Mouse (Mus musculus) spleen, postnatal 4 days (tissue): ENCODE results near the gene U2af2.
A peak's percentile ranks its signal among the peaks of the same experiment; 100 is the strongest.
"Not testable (repeated sequence)": the region's sequence is repeated elsewhere in the genome, so short reads cannot be mapped to it uniquely, and the experiment has no call there.

ENCODE experiments used
- DNase-seq, 2 experiments: peaks; one replicate each; pipeline ENCODE4 v3.0.0; 2022; ENCODE audit warnings: low spot score in 2 of 2

The U2af2 gene

GRCm38 (mm10) chr7:5061774-5062359 is at the start of gene U2af2:
Gene U2af2 (plus strand): TSS chr7:5062143.
- peak; percentile 95 to 99 for DNase-seq

- DNase-seq, result no peak
Observed at GRCm38 (mm10) chr7:5012681-5013513, 49.0 kb upstream of the U2af2 start.

GRCm38 (mm10) chr7:5014251-5015117 is 47.5 kb upstream of the U2af2 start, which contains the start of the genes Zfp524 and Fiz1:
Gene Zfp524 (plus strand): TSS chr7:5014415.
Gene Fiz1 (minus strand): TSS chr7:5014697.
- DNase-seq, result peak; percentile 96 to 97

GRCm38 (mm10) chr7:5015118-5016001 is 46.6 kb upstream of the U2af2 start, which contains the start of gene Gm44973:
Gene Gm44973 (plus strand): TSS chr7:5015496.
- DNase-seq, result peak; percentile 88 to 94

GRCm38 (mm10) chr7:5016057-5016456 is 45.9 kb upstream of the U2af2 start:
- DNase-seq, result no peak

GRCm38 (mm10) chr7:5016920-5017319 is 45.0 kb upstream of the U2af2 start:
- no peak for DNase-seq

GRCm38 (mm10) chr7:5017352-5017751 is 44.6 kb upstream of the U2af2 start:
- DNase-seq, result peak in 1 of 2 experiments; percentile 72

GRCm38 (mm10) chr7:5017931-5018330 is 44.0 kb upstream of the U2af2 start:
- no peak for DNase-seq

GRCm38 (mm10) chr7:5019576-5019975 is 42.4 kb upstream of the U2af2 start:
- DNase-seq, result not testable (repeated sequence)

GRCm38 (mm10) chr7:5020000-5020681 is 41.8 kb upstream of the U2af2 start, which contains the start of the genes Zfp865 and Ccdc106:
Gene Zfp865 (plus strand): TSS chr7:5020376.
Gene Ccdc106 (plus strand): TSS chr7:5020553.
- peak; percentile 98 to 99 for DNase-seq

GRCm38 (mm10) chr7:5020685-5021084 is 41.3 kb upstream of the U2af2 start:
- DNase-seq, result peak in 1 of 2 experiments; percentile 73

- DNase-seq, result no peak
Observed at GRCm38 (mm10) chr7:5021197-5021596, 40.7 kb upstream of the U2af2 start.

GRCm38 (mm10) chr7:5029543-5029942 is 32.4 kb upstream of the U2af2 start:
- DNase-seq, result no peak

GRCm38 (mm10) chr7:5029946-5030345 is 32.0 kb upstream of the U2af2 start:
- no peak for DNase-seq

- DNase-seq, result no peak
Observed at GRCm38 (mm10) chr7:5030554-5031275, 31.2 kb upstream of the U2af2 start.

GRCm38 (mm10) chr7:5031496-5031895 is 30.4 kb upstream of the U2af2 start:
- DNase-seq, result no peak

GRCm38 (mm10) chr7:5033818-5034217 is 28.1 kb upstream of the U2af2 start, which contains the start of gene 4632433K11Rik:
Gene 4632433K11Rik (plus strand): TSS chr7:5034118.
- DNase-seq, result no peak

- peak in 1 of 2 experiments; percentile 51 for DNase-seq
Observed at GRCm38 (mm10) chr7:5035628-5036027, 26.3 kb upstream of the U2af2 start.

GRCm38 (mm10) chr7:5036136-5036535 is 25.8 kb upstream of the U2af2 start:
- peak in 1 of 2 experiments; percentile 63 for DNase-seq
